Mouse (Mus musculus): ENCODE measurements at regions not wholly inside any gene's neighbourhood (a gene's known extent, or its start where the extent isn't known, plus 50 kb on each side); places are given as distances from the start of the nearest gene placed in this dataset.

DNA sequence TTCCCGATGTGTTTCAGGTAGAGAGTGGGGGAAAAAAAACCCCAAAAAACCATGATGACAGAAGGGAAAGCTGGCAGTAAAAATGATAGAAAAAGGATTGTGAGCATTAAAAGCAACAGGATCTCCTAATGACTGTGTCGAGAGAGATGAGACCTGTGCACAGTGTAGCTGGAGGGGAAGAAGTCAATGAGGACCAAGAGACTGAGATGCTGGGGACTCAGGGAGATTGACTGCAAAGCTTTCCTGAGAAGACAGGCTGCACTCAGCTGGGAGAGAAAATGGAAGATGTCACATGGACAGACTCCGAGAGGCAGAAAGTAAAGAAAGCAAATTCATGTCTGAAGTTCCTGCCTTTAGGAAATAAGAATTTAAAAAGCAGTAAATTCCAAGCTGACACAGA, 55.7 kb upstream of the Atg10 start:
- TF ChIP-seq CTCF (IDR thresholded peaks at IDR 0.05; ENCODE audit: borderline replicate concordance, control insufficient read depth, extremely low read depth, insufficient read depth, low read length, poor library complexity) (no peak), POLR2A (IDR thresholded peaks at IDR 0.05; ENCODE audit: control insufficient read depth, extremely low read depth, insufficient read depth, low read length, poor library complexity) (no peak)

Measured in thymus, adult 2 months (tissue).